Mouse (Mus musculus): ENCODE data around the gene Vstm4.

Gene Vstm4

GRCm38 (mm10) chr14:32856681-32857328 lies at the start of gene Vstm4:
Vstm4 (plus strand) TSS chr14:32856756.
- DNase-seq: peak; percentile 31

DNA sequence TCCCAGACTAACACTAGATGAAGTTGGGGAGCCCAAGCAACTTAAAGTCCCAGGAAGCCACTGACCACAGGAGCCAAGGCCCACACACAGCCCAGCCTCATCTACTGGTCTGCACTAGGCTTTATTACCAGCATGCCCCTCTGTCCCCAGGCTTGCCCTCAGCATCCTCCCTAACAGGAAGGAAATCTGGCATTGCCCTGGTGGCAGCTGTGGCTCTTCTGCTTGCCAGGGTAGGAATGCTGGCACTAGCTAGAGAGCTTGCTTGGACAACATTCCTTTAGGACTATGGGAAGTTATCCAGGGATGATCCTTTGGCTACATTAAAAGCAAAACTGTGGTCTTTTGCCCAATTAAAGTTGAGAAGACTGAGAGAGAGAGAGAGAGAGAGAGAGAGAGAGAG lies 46.4 kb upstream of the Vstm4 start:
- no peak for DNase-seq

GRCm38 (mm10) chr14:32812429-32812828 lies 44.1 kb upstream of the Vstm4 start:
- DNase-seq: no peak

DNA sequence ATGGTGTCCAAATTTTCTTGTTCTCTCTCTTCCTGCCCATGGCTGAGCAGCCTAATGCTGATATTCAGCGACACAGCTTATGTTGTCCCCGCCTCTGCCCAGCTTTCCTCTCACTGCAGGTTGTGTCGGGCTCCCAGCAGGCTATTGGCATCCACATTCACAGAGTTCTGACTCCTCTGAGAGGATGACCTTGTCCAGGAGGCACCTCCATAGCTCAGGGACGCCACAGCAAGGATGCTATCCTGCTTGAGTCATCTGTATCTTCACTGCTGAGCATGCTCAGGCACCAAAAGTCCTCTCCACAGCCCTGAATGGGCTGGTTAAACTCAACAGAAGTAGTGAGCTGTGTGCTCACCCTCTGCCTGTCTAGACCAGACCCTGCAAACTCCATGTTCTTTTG lies 41.6 kb upstream of the Vstm4 start:
- DNase-seq: no peak

GRCm38 (mm10) chr14:32816533-32816932 lies 40.0 kb upstream of the Vstm4 start:
- no peak for DNase-seq

DNA sequence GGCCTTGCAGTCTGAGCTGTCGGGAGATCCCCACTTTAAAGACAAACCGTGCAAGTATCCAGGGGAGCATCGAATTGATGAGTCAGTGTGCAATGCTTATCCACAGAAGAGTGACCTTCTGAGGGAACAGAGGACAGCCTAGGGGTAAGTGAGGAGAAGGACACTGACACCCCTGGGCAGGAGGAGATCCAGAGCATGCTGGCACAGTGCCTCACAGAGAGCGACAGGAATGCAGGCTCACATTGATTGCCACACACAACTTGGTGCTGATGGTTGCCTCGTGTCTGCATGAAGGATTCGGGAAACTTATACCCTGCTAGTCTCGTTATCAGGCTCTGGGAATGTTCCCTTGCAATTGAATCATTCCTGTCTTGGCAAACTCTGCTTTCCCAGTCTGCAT lies 39.3 kb upstream of the Vstm4 start:
- no peak for DNase-seq

GRCm38 (mm10) chr14:32819297-32819696 lies 37.3 kb upstream of the Vstm4 start:
- no peak for DNase-seq

DNA sequence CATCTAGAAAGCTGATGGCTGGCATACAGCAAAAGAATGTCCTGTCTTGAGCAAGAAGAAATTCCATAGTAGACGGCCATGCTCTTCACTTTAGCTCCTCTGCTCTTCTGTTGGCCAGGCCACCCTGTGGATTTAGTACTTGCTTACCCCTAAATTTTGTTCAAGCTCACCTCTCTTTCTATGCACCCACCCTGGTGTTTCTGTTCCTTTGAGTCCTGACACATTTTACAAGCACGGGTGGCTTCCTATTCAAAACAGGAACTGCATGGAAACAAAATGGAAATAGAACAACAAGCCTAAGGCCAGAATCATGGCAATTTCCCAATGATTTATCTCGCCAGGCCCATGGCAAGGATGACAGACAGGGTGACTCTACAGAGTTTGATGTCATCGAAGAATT lies 33.7 kb upstream of the Vstm4 start:
- no peak for DNase-seq

- no peak for DNase-seq
These were observed 32.7 kb upstream of the Vstm4 start for GRCm38 (mm10) chr14:32823861-32824260.

DNA sequence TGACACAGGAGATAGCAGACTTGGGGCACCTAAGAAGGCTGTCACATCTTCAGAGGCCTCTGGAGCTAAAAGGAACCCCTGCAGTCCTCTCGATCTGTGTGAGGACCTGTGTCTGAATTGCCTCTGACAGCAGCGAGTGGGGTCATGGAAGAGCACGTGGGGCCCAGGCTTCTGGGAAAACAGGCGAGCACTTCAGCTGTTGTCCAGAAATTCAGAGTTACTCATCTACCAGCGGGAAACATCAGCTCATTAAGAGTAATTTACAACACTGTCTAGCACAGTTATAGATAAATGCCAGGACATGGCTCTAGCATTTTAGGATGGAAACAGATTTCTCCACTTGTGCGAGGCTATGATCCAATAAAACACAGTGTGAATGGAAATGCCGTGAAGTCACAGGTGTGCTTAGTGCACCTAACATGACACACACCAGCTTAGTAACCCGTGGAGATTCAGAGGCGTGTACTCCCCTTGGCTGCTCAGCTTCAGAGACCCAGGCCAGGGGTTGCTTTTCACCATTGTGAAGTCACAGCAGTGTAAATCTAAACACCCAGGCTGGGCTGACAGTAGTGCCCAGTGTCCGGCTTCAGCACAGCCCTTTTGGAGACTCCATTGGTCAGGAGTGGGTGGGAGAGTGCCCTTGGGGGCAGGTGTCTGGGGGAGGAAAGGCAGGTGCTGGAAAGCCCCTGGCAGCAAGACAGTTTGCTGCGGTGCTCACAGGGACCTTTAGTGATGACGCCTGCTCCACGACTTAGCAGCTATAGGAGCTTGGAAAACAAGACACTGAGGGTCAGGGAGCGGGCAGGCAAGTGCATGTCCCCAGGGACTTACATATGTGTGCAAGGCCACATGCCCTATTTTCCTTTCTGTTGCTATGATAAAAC lies 32.0 kb upstream of the Vstm4 start:
- no peak for DNase-seq

DNA sequence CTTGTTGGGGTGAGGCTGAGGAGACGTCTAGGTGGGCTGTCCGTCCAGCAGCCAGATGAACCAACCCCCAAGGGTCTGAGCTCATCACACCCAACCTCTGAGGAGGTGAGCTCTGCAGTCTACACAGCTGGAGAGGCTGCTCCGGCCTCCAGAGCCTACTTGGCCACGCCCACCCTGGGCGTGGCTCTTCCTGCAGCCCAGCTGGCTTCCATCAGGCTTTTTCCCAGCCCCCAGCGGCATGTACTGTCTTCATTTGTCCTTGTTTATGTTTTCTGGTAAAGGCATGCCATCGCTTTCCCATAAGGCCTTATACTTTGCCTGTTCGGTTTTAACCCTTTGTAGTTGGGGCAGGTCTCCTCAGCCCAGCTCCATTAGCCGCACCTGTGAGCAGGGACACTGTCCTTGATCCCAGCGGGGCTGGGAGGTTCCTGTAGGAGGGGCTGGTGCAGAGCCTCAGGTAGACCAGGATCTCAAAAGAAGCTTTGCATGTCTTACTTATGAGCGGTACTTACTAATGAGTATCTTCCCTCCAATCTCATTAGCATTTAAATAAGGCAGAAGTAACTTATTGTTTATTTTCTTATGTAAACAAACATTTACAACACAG lies 31.0 kb upstream of the Vstm4 start:
- no peak for DNase-seq

DNA sequence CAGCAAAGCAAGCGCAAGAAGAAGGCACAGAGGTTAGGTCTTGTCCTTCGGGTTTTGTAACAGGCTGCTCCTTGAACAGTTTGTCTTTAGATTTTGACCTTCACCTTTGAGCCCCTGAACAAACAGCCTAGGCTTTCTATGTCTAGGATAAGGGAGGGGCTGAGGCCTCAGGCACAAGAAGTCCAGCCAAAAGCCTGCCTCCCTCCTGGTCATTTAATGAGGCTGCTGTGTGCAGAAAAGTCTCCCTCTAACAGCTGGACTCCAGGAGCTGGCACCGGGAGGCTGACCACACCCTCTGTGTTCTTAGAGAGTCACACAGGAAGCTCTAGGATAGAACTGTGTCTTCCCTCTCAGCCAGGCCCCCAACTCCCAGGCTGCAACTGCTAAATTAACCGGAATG lies 29.4 kb upstream of the Vstm4 start:
- DNase-seq: no peak

GRCm38 (mm10) chr14:32827994-32828650 lies 28.4 kb upstream of the Vstm4 start:
- peak; percentile 16 for DNase-seq

DNA sequence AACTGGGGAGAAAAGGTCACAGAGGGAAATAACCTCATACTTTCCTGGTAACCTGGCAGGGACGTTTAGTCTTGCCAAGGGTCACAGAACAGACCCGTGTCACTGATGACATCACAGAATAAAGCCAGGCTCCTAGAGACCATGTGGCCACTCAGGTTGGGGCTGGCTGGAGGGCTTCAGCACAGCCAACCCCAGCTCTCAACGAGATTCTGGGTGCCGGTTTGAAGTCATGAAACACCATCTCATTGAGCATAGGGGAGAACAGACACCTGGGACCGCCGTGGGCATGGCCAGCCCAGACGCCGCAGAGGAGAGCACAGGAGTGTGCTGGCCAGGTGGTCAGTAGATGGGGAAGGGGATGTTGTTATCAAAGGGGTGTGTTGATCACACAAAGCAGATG lies 22.7 kb upstream of the Vstm4 start, which contains the start of gene Fam170b:
TSS of gene Fam170b (plus strand) at position 116 of the 400 bp plus-strand sequence.
- DNase-seq: no peak

DNA sequence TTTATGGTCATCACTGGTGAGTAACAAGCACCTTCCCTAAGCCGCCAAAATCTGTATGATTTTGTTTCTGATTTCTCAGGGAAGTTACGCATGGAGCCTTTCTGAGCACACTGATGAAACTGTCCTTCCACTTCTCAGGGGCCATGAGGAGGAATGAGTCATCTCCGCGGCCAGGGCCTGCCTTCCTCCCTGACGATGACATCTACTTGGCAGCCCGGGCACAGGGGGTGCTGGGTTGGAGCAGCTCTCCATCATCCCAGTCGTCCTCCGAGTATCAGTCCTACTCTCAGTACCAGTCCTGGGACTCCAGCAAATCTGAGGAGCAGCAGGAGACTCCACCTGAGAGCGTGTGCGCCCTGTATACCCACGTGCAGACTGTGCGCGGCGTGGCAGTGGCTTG lies 21.4 kb upstream of the Vstm4 start:
- DNase-seq: no peak

GRCm38 (mm10) chr14:32835596-32835995 lies 21.0 kb upstream of the Vstm4 start:
- DNase-seq: no peak

GRCm38 (mm10) chr14:32836191-32836590 lies 20.4 kb upstream of the Vstm4 start:
- DNase-seq: no peak

DNA sequence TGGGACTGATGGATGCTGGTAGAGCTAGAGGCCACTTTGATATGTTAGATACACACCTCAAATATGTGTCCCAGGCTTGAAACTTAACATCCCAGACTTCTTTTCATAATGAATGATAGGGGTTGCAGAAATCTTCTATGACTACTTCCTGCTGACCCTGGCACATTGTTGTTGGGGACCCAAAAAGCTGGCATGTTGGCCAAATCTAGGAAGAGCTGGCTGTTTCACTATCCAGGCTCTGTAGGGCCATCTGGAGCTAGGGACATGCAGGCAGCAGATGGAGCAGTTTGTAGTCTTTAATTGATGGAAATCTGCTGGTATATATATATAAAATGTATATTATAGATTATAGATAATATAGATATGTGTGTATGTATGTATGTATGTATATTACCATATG lies 14.5 kb upstream of the Vstm4 start:
- DNase-seq: no peak

GRCm38 (mm10) chr14:32854059-32854458 lies 2.5 kb upstream of the Vstm4 start:
- no peak for DNase-seq

DNA sequence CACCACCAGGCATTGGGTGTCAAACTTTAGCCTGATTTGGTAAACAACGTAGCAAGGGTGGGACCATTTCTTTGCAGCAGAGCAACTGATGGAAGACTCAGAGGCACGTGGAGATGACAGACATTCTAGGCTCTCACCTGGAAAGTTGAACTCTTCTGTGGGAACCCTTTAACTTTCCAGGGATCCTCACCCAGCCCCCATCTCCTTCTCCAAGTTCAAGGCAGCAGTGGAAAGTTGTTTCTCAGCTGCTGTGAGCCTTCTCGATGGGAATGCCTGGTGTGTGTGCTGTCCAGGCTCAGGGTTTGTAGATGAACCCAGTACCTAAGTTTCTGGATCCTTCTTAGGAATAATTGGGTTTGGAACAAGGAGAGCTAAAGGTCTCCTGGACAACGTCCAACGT lies 310 bp upstream of the Vstm4 start:
- no peak for DNase-seq

DNA sequence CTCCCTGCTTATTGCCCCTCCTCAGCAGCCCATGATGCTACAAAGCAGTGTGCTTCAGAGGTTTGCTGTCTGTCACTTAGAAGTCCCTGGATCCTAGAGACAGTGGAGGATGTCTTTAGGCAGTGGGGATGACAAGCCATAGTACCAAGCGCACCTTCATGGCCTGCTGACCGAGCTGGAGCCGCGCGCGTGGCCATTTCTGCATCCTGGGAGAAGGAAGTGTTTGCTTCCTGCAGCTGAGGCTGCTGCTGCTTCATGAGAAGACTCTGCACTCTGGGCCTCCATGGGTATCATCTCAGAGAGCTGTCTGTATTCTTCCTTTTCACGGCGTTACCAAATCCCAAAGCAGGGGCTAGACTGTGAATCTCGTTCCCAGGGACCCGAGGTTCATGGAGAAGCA lies 1.8 kb downstream of the Vstm4 start:
- DNase-seq: no peak

DNA sequence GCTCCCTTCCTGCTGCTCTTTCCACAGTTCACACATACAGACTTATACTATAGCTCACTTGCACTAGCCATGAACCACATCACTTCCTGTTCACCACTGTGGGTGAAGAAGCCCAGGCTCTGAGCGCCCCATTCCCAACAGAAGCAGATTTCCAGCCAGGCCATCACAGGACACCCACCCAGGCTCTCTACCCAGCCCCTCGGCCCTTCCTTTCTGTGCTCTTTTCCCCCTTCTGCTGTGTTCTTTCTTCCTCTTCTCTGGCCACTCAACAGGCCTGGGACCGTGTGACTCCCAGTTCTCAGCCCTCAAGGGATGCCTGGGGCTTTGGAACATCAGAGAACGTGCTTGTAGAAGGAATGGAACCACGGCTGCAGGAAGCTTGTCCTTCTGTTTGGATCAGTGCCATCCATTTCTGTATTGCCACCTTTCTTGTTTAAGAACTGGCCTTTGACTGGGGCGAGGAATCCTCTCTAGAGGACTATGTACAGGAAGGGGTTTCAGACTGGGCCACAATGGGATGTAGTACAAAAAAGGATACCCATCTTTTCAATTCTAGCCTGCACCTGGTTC lies 2.5 kb downstream of the Vstm4 start:
- no peak for DNase-seq
